Mouse (Mus musculus) stomach, postnatal 0 days (tissue): Measurements from ENCODE around the gene Dcbld1.

Experiments
- CTCF ChIP-seq: IDR thresholded peaks from 2 replicates; pipeline ENCODE4 v1.5.1; 2016; ENCODE audit warnings: antibody characterized with exemption, low read depth, mild to moderate bottlenecking, moderate library complexity
- EP300 ChIP-seq: optimal IDR thresholded peaks from 2 replicates; pipeline ENCODE3; 2016; ENCODE audit warnings: antibody characterized with exemption

DNA sequence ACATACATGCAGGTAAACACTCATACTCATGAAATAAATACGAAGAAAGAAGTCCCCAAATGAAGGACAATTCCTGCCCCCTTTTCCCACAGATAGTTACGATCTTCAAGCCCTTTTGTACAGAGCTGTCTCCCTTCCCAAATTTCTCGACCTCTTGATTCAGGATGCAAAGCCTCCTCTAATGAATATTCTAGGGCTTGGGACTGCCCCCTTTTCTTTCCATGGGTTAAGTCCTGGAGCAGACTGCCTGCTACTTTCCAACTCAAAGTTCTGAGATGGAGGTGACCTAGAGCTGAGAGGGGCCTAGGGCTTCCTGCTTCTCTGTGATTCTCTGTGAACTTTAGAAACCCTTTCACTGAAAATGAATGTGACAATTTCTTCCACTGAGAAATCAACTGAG is 43.2 kb downstream of the Dcbld1 start:
- TF ChIP-seq EP300 (no peak), CTCF (no peak)
